Mouse (Mus musculus): Measurements from ENCODE around the gene Camk2d.

The Camk2d gene

GRCm38 (mm10) chr3:126829817-126830216 is 233.7 kb downstream of the Camk2d start:
- DNase-seq = no peak

- DNase-seq = peak; percentile 60
Observed at GRCm38 (mm10) chr3:126831418-126832138, 235.5 kb downstream of the Camk2d start.

- DNase-seq = no peak
Observed at GRCm38 (mm10) chr3:126834641-126835167, 238.6 kb downstream of the Camk2d start.

DNA sequence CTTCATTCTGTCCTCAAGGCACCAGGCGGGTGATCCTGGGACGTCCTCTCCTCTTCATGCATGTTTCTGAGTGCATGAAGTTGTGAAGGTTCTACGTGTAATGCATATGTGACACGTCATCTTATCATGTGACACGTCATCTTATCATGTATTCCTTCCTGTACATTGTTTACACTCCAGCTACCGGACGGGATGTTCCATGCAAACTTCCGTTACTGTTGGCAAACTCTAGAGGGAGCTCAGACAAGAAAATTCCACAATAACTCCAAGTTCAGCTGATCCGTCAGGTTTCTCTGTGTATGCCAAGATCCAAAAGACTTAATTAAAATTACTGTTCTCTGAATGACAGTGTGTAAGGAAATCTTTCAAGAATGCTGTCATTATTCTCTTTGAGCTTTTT is 246.7 kb downstream of the Camk2d start:
- no peak for DNase-seq

DNA sequence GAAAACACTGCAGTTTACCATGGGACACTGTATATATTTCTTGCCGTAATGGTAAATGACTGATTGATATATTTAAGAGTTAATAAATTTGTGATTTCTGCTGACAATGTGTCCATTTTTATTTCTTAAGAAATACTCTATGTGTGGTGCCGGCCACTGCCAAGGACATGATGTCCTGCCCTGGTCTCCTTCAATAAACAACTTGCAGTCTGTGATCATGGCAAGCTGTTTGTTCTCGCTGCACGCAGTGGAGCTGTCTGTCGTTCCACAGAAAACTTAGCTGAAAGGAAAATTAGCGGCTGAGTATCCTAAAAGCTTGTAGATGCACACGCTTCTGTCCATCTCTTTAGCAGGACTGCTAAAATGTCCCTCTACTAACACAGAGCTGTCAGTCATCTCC is 248.7 kb downstream of the Camk2d start:
- peak; percentile 35 for DNase-seq

GRCm38 (mm10) chr3:126848081-126848480 is 252.0 kb downstream of the Camk2d start:
- DNase-seq = no peak

DNA sequence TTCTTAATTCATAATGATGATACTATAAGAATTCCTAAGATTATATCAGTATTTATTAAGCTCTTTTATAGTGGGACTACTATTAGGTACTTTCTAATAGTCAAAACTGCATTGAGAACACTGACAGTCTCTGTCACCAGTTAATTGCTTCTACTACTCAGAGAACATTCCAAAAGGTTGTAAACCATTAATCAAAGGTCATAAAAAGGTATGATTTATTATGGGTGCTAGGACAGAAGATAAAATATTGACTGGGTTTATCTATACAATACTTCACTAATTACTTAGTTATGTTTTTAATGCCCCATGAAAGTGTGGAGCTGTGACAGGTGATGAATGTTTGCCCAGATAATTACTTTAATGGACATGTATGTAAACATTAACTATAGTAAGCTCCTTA is 264.3 kb downstream of the Camk2d start:
- no peak for DNase-seq

DNA sequence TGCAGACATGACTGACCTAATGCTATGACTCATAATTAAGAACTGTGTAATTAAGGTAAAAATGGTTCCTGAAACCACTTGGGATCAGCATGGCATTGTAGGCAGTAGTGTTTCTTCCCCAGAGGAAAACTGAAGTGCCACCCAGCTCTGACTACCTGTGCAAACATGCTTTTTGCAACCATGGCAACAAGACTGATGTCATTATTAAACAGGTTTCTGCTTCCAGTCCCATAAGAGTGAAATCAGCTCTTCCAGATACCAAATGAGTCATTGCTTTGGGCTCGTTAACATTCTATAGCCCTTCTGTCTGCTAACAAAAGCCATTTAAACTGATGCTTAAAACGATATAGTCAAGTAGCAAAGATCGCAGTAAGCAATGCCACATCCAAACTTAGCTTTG is 273.5 kb downstream of the Camk2d start:
- DNase-seq = no peak

- DNase-seq = no peak
Observed at GRCm38 (mm10) chr3:126870688-126871087, 274.6 kb downstream of the Camk2d start.

DNA sequence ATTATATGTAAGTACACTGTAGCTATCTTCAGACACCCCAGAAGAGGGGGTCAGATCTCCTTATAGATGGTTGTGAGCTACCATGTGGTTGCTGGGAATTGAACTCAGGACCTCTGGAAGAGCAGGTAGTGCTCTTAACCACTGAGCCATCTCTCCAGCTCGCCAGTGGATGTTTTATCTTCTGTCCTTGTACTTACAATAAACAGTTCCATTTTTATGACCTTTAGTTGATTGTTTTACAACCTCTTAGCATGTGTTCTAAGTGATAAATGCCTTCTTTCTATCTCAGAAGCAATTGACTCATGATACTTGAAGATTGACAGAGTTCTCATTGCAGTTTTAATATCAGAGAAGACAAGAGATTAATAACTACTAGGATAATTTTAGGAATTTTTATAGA is 282.1 kb downstream of the Camk2d start:
- DNase-seq = no peak

DNA sequence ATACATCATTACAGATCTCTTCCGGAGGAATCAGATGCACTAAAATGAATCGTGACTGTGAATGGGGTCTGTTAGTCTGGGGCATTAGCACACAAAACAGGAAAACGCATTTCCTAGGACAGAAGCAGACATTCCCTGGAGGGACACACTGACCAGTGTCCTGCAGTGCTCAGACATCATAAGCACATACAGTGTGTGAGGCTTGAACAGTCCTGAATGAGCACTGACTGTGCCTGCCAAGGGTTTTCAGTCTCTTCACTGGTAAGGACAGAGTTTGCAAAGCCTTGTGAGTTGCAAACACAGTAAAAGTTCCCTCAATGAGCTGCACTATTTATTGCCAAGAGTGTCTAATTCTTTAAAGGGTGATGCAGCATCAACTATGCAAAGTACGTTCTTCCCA is 290.0 kb downstream of the Camk2d start:
- DNase-seq = no peak

DNA sequence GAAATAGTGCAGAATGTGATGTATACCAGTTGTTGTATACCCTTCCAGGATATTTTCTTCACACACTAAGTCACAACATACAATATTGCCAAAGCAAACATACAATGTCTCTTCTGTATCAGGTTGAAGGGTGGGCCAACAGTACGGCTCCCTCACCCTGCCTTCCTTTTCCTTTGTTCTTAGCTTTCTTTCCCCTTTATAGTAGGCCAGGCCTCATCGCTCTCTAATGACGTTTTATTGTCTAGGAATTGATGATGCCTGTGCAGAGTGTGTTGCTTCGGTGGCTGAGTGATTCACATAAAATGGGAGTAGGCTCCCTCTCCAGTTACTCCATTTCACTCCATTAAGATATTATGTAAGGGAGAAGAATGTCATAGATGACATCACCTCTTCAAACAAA is 290.5 kb downstream of the Camk2d start:
- DNase-seq = no peak
